Mouse (Mus musculus): Measurements from ENCODE around the gene Tcp10b. TPM values are rescaled to one million over a fixed set of nuclear protein-coding genes. Genes with fewer than 3 reads are reported as not detected.
"Not testable (repeated sequence)": the region's sequence is repeated elsewhere in the genome, so short reads cannot be mapped to it uniquely, and the experiment has no call there.

The Tcp10b gene
- polyA plus RNA-seq, 1 experiment, result 196 TPM

- not testable (repeated sequence) for H3K27me3 ChIP-seq (ENCODE audit: control insufficient read depth, insufficient read depth, low read length); H3K4me3 ChIP-seq (ENCODE audit: control insufficient read depth, low read depth, low read length); H3K27ac ChIP-seq (ENCODE audit: control insufficient read depth, insufficient read depth, low read depth, low read length); H3K36me3 ChIP-seq (ENCODE audit: control insufficient read depth, insufficient read depth, low read length); H3K4me1 ChIP-seq (ENCODE audit: control insufficient read depth, insufficient read depth, low read length)
Observed at GRCm38 (mm10) chr17:13106563-13106962, 45.7 kb downstream of the Tcp10b start.

DNA sequence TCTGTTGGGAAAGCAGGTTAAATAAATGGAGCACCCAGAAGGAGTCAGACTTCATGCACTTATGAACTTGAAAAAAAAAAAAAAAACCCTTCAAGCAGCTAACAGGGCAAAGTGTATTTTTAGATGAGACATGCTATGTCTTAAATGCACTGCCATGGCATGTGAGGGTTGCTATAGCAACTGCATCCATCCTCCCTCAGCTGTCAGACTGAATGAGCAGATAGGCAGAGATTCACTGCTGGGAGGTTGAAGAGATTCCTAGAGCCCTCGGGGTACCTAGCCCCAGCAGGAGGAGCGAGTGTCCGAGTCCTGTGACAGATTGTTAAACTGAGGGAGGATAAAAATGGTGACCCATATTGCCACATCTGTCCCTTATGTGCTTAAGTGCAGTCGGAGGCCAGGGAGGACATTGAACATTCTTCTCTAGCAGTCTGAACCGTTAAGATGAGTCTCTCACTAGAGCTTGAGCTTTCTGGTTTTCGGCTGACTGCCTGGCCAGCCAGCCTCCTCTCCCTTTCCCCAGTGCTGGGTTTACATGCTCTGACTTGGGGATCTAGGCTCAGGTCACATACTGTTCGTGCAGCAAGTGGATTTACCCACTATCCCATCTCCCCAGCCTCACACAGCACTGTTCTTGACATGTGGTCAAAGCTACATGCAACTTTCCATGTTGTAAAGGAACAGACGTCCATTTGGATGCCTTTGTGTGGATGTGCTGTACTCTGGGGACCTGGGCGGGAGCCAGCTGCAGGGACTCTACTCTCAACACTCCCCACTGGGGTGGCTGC is 51.8 kb downstream of the Tcp10b start:
- not testable (repeated sequence) for H3K36me3 ChIP-seq (ENCODE audit: control insufficient read depth, insufficient read depth, low read length); H3K27me3 ChIP-seq (ENCODE audit: control insufficient read depth, insufficient read depth, low read length); H3K4me3 ChIP-seq (ENCODE audit: control insufficient read depth, low read depth, low read length); H3K4me1 ChIP-seq (ENCODE audit: control insufficient read depth, insufficient read depth, low read length); H3K27ac ChIP-seq (ENCODE audit: control insufficient read depth, insufficient read depth, low read depth, low read length)

DNA sequence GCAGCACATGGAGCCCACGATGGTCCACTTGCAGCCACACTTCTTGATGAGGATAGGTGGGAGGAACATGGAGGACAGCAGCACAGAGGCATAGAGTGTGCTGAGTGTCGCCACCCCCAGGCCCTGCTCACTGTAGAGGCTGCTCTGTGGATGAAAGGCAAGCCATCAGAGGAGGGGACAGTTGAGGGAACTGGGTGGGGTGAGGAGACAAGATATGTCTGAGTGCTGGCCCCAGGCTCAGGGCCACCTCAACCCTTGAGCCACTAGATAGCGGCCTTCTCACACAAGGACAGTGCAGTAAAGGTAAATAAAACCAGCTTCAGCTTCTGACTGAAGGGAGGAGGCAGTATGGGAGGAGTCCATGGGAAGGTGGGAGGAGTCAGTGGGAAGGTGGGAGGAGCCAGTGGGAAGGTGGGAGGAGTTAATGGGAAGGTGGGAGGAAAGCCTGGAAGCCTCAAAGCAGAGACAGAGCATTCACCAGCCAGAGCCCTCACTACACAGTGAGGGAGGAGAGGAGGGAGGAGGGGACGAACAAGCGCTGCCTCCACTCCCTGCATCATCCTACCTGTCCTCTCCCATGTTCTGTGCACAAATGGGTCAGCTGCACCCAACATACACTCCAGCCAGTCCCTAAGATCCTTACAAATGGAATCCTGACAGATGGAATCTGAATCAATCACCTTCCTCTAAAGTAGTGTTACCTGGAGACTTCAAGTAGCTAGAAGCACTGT is 62.6 kb downstream of the Tcp10b start:
- H3K4me3 ChIP-seq (ENCODE audit: control insufficient read depth, low read depth, low read length); H3K27me3 ChIP-seq (ENCODE audit: control insufficient read depth, insufficient read depth, low read length); H3K36me3 ChIP-seq (ENCODE audit: control insufficient read depth, insufficient read depth, low read length); H3K4me1 ChIP-seq (ENCODE audit: control insufficient read depth, insufficient read depth, low read length); H3K27ac ChIP-seq (ENCODE audit: control insufficient read depth, insufficient read depth, low read depth, low read length): not testable (repeated sequence)

DNA sequence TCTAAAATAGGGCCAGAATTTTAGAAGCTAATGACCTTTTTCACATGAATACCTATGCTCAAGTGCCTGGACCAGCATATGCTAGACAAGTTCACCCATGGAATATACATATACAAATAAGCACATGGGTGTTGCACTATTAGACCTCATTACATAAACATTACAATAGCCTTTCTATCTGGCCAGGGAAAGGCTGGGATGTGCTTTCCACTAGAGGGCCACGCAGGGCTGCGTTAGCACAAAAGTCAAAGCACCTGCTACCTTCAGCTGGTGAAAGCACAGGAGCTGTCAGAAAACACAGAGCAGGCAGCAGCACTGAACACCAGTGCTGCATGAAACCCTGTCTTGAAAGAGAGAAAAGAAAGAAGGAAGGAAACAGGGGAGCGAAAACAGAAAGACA is 63.3 kb downstream of the Tcp10b start:
- H3K4me1 ChIP-seq (ENCODE audit: control insufficient read depth, insufficient read depth, low read length); H3K27me3 ChIP-seq (ENCODE audit: control insufficient read depth, insufficient read depth, low read length); H3K27ac ChIP-seq (ENCODE audit: control insufficient read depth, insufficient read depth, low read depth, low read length); H3K36me3 ChIP-seq (ENCODE audit: control insufficient read depth, insufficient read depth, low read length); H3K4me3 ChIP-seq (ENCODE audit: control insufficient read depth, low read depth, low read length): not testable (repeated sequence)

GRCm38 (mm10) chr17:13129324-13129723 is 68.4 kb downstream of the Tcp10b start:
- not testable (repeated sequence) for H3K27me3 ChIP-seq (ENCODE audit: control insufficient read depth, insufficient read depth, low read length); H3K4me3 ChIP-seq (ENCODE audit: control insufficient read depth, low read depth, low read length); H3K27ac ChIP-seq (ENCODE audit: control insufficient read depth, insufficient read depth, low read depth, low read length); H3K36me3 ChIP-seq (ENCODE audit: control insufficient read depth, insufficient read depth, low read length); H3K4me1 ChIP-seq (ENCODE audit: control insufficient read depth, insufficient read depth, low read length)

DNA sequence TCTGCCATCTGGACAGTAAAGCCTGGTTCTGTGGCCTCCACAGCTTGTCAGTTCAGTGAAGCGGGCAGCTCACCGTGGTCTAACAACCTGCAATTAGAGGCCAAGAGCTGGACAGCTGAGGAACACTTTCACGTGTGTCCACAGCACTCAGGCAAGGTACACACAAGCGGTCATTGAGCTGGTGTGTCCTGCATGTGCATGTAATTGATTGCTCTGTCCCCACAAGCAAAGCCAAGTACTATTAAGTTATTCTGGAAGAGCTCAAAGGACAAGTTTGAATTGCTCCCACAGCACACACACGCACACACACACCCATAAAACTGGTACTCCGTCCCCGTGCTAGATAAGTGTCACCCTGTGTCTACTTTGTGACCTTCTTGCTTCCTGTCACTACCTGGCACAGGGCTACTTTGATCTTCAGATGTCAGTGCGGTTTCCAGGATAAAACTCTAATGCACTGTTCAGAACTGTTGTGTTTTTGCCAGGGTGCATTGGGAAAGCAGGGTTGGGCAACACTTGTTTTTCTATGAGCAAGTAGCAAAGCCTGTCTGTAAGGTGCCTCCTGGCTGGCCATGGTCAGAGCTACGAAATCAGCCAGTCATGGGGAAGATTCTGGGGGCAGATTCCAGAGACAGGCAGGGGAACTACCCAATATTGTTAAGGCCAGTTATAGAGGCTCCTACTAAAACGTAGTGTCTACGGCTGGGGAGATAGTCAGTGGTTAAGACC is 69.0 kb downstream of the Tcp10b start:
- not testable (repeated sequence) for H3K36me3 ChIP-seq (ENCODE audit: control insufficient read depth, insufficient read depth, low read length); H3K27ac ChIP-seq (ENCODE audit: control insufficient read depth, insufficient read depth, low read depth, low read length); H3K27me3 ChIP-seq (ENCODE audit: control insufficient read depth, insufficient read depth, low read length); H3K4me3 ChIP-seq (ENCODE audit: control insufficient read depth, low read depth, low read length); H3K4me1 ChIP-seq (ENCODE audit: control insufficient read depth, insufficient read depth, low read length)

GRCm38 (mm10) chr17:13131710-13132109 is 70.8 kb downstream of the Tcp10b start, which contains the start of gene Unc93a:
TSS of gene Unc93a (minus strand) at chr17:13131810.
- H3K4me1 ChIP-seq (ENCODE audit: control insufficient read depth, insufficient read depth, low read length); H3K27ac ChIP-seq (ENCODE audit: control insufficient read depth, insufficient read depth, low read depth, low read length); H3K36me3 ChIP-seq (ENCODE audit: control insufficient read depth, insufficient read depth, low read length); H3K4me3 ChIP-seq (ENCODE audit: control insufficient read depth, low read depth, low read length); H3K27me3 ChIP-seq (ENCODE audit: control insufficient read depth, insufficient read depth, low read length): not testable (repeated sequence)

Other genes starting within 250 kb of the Tcp10b start
- 78.9 and 80.3 TPM in 2 replicates for gene Mas1, start 193.0 kb upstream of the Tcp10b start, polyA plus RNA-seq (2012; rRNA removed)
- gene Mrgprh, start 185.1 kb upstream of the Tcp10b start, polyA plus RNA-seq (2012; rRNA removed), result 0.10 TPM in 2 replicates
- 13.9 and 17.1 TPM in 2 replicates for gene Pnldc1, start 150.9 kb upstream of the Tcp10b start, polyA plus RNA-seq (2012; rRNA removed)
- 676 and 702 TPM in 2 replicates for gene Tcp1, start 145.4 kb upstream of the Tcp10b start, polyA plus RNA-seq (2012; rRNA removed)
- 26.3 and 32.3 TPM in 2 replicates for gene Mrpl18, start 144.8 kb upstream of the Tcp10b start, polyA plus RNA-seq (2012; rRNA removed)
- 1.9 and 2.9 TPM in 2 replicates for gene Acat3, start 120.5 kb upstream of the Tcp10b start, polyA plus RNA-seq (2012; rRNA removed)
- 8.0 and 10.3 TPM in 2 replicates for gene Acat2, start 100.4 kb upstream of the Tcp10b start, polyA plus RNA-seq (2012; rRNA removed)
- gene Wtap, start 66.9 kb upstream of the Tcp10b start, polyA plus RNA-seq (2012; rRNA removed), result 6.1 and 7.6 TPM in 2 replicates
- 211 and 262 TPM in 2 replicates for gene Sod2, start 54.3 kb upstream of the Tcp10b start, polyA plus RNA-seq (2012; rRNA removed)
- 0.14 and 0.28 TPM in 2 replicates for gene Gpr31b, start 8.8 kb upstream of the Tcp10b start, polyA plus RNA-seq (2012; rRNA removed)
- gene Unc93a, start 70.7 kb downstream of the Tcp10b start, polyA plus RNA-seq (2012; rRNA removed), result 13.6 and 13.9 TPM in 2 replicates
- gene Smok2a, start 160.1 kb downstream of the Tcp10b start, polyA plus RNA-seq (2012; rRNA removed), result 4.2 and 5.8 TPM in 2 replicates
- gene Smok2b, start 169.2 kb downstream of the Tcp10b start, polyA plus RNA-seq (2012; rRNA removed), result 5.0 and 7.4 TPM in 2 replicates